Mouse (Mus musculus) stomach, embryonic 16.5 days (tissue): ENCODE results near the gene Gm21719. TPM values are rescaled to one million over a fixed set of nuclear protein-coding genes. Genes with fewer than 3 reads are reported as not detected.
"Not testable (repeated sequence)": the region's sequence is repeated elsewhere in the genome, so short reads cannot be mapped to it uniquely, and the experiment has no call there.

ENCODE experiments used
- ATAC-seq: fragments of 200-750 bp; cut with Nextera tagmentation; 2 replicates; pipeline ENCODE4 v1.8.0; 2017; ENCODE audit warnings: moderate number of reproducible peaks, moderate TSS enrichment; ENCODE audit not compliant: insufficient read depth, low FRiP score
- H3K27ac ChIP-seq: fragments of 300-500 bp; sonication (generic); 2 replicates; pipeline ENCODE4 v1.5.1; 2014; ENCODE audit warnings: low read length
- H3K27me3 ChIP-seq: fragments of 300-500 bp; sonication (generic); 2 replicates; pipeline ENCODE4 v1.6.1; 2014; ENCODE audit warnings: low read length, control low read depth, mixed read lengths; ENCODE audit not compliant: control insufficient read depth, insufficient read depth
- H3K36me3 ChIP-seq: fragments of 300-500 bp; sonication (generic); 2 replicates; pipeline ENCODE4 v1.6.1; 2014; ENCODE audit warnings: low read length; ENCODE audit not compliant: control insufficient read depth, insufficient read depth
- H3K4me1 ChIP-seq: fragments of 300-500 bp; sonication (generic); 2 replicates; pipeline ENCODE4 v1.6.1; 2014; ENCODE audit warnings: low read length, control low read depth, mixed read lengths; ENCODE audit not compliant: control insufficient read depth, insufficient read depth
- H3K4me2 ChIP-seq: fragments of 300-500 bp; sonication (generic); 2 replicates; pipeline ENCODE4 v1.6.1; 2014; ENCODE audit warnings: low read depth, low read length, mixed read lengths
- H3K4me3 ChIP-seq: fragments of 300-500 bp; sonication (generic); replicated peaks from 2 replicates; pipeline ENCODE4 v1.5.1; 2014; ENCODE audit warnings: mild to moderate bottlenecking, low read length
- H3K9ac ChIP-seq: fragments of 300-500 bp; sonication (generic); 2 replicates; pipeline ENCODE4 v1.6.1; 2014; ENCODE audit warnings: low read length
- H3K9me3 ChIP-seq: fragments of 300-500 bp; sonication (generic); replicated peaks from 2 replicates; pipeline ENCODE4 v1.6.1; 2016; ENCODE audit warnings: low read length, control low read depth; ENCODE audit not compliant: control insufficient read depth
- WGBS: fragments of 180-500 bp; shearing (Covaris S2); extraction: QIAGEN DNeasy Blood & Tissue Kit; methylation state at CpG from one replicate; pipeline ENCODE4 v1.1.7; 2014; 5-methylcytosine and 5-hydroxymethylcytosine counted together
- polyA plus RNA-seq: library from polyadenylated mRNA; unstranded; fragments of >200 nt; fragmentation: Nextera tagmentation; extraction: Ambion mirVana; gene quantifications from 2 replicates; pipeline ENCODE4 v1.2.1, GENCODE M21; 2015

Gene Gm21719
- polyA plus RNA-seq = not detected in 2 replicates

DNA sequence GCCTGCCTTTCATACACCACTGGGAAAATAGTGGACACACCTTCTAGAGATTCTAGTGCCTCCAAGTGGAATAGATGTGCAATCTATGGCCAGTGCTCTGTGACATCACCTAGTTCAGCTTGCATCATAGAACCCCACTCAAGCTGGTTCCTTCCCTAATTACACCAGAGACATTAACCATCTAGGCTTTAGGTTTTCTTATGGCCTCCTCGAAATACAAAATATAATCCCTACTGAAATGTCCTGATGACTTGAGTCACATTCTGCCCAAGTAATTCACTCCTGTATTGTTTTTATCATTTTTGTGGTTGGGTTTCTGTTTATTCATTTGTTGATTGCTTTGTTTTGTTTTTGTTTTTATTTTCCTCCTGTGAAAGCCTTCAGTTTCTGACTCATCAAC is at the start of gene Gm21719:
Gene Gm21719 (minus strand): TSS at position 101 of the 400 bp plus-strand sequence.
- not testable (repeated sequence) for H3K9ac ChIP-seq, H3K4me2 ChIP-seq, H3K9me3 ChIP-seq, H3K27ac ChIP-seq, H3K4me3 ChIP-seq, H3K27me3 ChIP-seq, H3K4me1 ChIP-seq, ATAC-seq, H3K36me3 ChIP-seq
- WGBS = 45% methylated on average over 1 of the region's 1 CpGs

Other genes starting within 250 kb of the Gm21719 start
- gene Gm28919, start 99.3 kb downstream of the Gm21719 start, polyA plus RNA-seq = not detected in 2 replicates
- not detected in 2 replicates for gene Gm20830, start 235.4 kb upstream of the Gm21719 start, polyA plus RNA-seq